Mouse (Mus musculus) heart, postnatal 25 days (tissue): ENCODE results near the gene Hoxc9. TPM values are rescaled to one million over a fixed set of nuclear protein-coding genes. Genes with fewer than 3 reads are reported as not detected.

ENCODE experiments used
- DNase-seq: peaks from one replicate; pipeline ENCODE4 v3.0.0; 2022; ENCODE audit warnings: low spot score
- intact Hi-C: fragments of 180-260 bp; cut with DNase I; formaldehyde crosslinking; loops from one replicate; pipeline ENCODE4 v1.15.1; 2025
- microRNA-seq: library from miRNA; unstranded; fragments of <30 nt; microRNA quantifications from one replicate; pipeline ENCODE4 v1.2.0, GENCODE M21; 2022
- total RNA-seq, 2 experiments: library from RNA; stranded (reverse); gene quantifications; 2 replicates each; pipeline ENCODE4 v1.2.3; 2021

The Hoxc9 gene
- total RNA-seq, 2 experiments from 2014 or later: not detected

- intact Hi-C loops: loop anchor here (5.0 kb wide), 1 partner anchor 118 kb away; no protein-coding TSS in a partner anchor
- DNase-seq: no peak
These were observed 38.1 kb downstream of the Hoxc9 start for GRCm38 (mm10) chr15:103014166-103015008.

GRCm38 (mm10) chr15:103015009-103015399 is 38.8 kb downstream of the Hoxc9 start:
- intact Hi-C loops: no loop called here
- DNase-seq: no peak

GRCm38 (mm10) chr15:103015406-103016166 is 39.3 kb downstream of the Hoxc9 start:
- intact Hi-C loops: no loop called here
- no peak for DNase-seq

- no peak for DNase-seq
- intact Hi-C loops: no loop called here
These were observed 42.4 kb downstream of the Hoxc9 start, which contains the start of gene Hoxc4 for GRCm38 (mm10) chr15:103018636-103019035. TSS of gene Hoxc4 (plus strand) at chr15:103018934.

GRCm38 (mm10) chr15:103020899-103021418 is 44.7 kb downstream of the Hoxc9 start:
- DNase-seq: no peak
- intact Hi-C loops: no loop called here

- intact Hi-C loops: no loop called here
- no peak for DNase-seq
These were observed 45.3 kb downstream of the Hoxc9 start for GRCm38 (mm10) chr15:103021544-103021943.

GRCm38 (mm10) chr15:103024131-103024530 is 47.9 kb downstream of the Hoxc9 start:
- DNase-seq: no peak
- intact Hi-C loops: no loop called here

- DNase-seq: no peak
- intact Hi-C loops: no loop called here
These were observed 51.3 kb downstream of the Hoxc9 start for GRCm38 (mm10) chr15:103027266-103028235.

- intact Hi-C loops: no loop called here
- DNase-seq: no peak
These were observed 52.8 kb downstream of the Hoxc9 start for GRCm38 (mm10) chr15:103028916-103029512.

GRCm38 (mm10) chr15:103030142-103030541 is 53.9 kb downstream of the Hoxc9 start:
- intact Hi-C loops: no loop called here
- DNase-seq: no peak

- intact Hi-C loops: no loop called here
- DNase-seq: no peak
These were observed 55.9 kb downstream of the Hoxc9 start for GRCm38 (mm10) chr15:103032167-103032566.

GRCm38 (mm10) chr15:103032646-103033575 is 56.7 kb downstream of the Hoxc9 start:
- DNase-seq: no peak
- intact Hi-C loops: no loop called here

- intact Hi-C loops: no loop called here
- no peak for DNase-seq
These were observed 58.0 kb downstream of the Hoxc9 start for GRCm38 (mm10) chr15:103034043-103034806.

Small RNAs within 50 kb of the gene (microRNA-seq; reads per million reads assigned to microRNA genes)
- gene Mir196a-2 (not detected), gene Mir615 (5.6 reads per million, percentile 16 among the genes with 10 or more reads in this experiment)

Other genes with a start within 250 kb of the Hoxc9 start
- gene Hoxc13, start 55.3 kb upstream of the Hoxc9 start, total RNA-seq: not detected
- not detected for gene Hoxc12, start 39.7 kb upstream of the Hoxc9 start, total RNA-seq
- not detected for gene Hoxc11, start 22.0 kb upstream of the Hoxc9 start, total RNA-seq
- not detected for gene Hoxc10, start 9.6 kb upstream of the Hoxc9 start, total RNA-seq
- not detected for gene Hoxc5, start 9.0 kb upstream of the Hoxc9 start, total RNA-seq
- gene Hoxc8, start 14.2 kb downstream of the Hoxc9 start, total RNA-seq: not detected
- not detected for gene Hoxc6, start 21.8 kb downstream of the Hoxc9 start, total RNA-seq
- not detected for gene Hoxc4, start 42.5 kb downstream of the Hoxc9 start, total RNA-seq
- gene Smug1, start 190.7 kb downstream of the Hoxc9 start, total RNA-seq: 10 to 100 TPM; 12.2 to 14.1 TPM